Mouse (Mus musculus): ENCODE results near the gene Aox2.

GRCm38 (mm10) chr1:58278026-58278425 lies at the start of gene Aox2:
- TF ChIP-seq POLR2A (IDR thresholded peaks at IDR 0.05; ENCODE audit: borderline replicate concordance, low read depth, low read length), result no peak
- no peak for TF ChIP-seq CTCF (IDR thresholded peaks at IDR 0.05; ENCODE audit: low read depth, low read length)

All from bone marrow macrophage, adult 2 months (primary cell).